Comparison of ENCODE assay signal across 8 mouse cellular contexts in the genomic region with DNA sequence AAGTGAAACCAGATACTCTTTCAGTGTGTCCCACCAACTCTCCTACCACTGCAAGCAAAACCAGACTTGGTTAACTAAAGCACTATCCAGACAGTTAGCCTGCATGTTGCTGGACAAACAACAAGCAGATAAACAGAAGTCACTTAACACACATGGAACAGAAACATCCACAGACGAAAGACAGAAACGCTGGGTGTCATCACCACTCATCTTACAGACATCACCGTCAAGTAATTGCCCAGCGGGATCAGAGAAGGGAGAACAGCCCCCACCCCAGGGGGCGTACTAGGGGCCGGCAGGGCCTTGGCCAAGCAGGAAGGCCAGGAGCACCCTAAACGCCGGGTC. TPM values are rescaled to one million over a fixed set of nuclear protein-coding genes. Genes with fewer than 3 reads are reported as not detected.
DNase-seq lines count a peak whose midpoint lies in the region; ATAC-seq and TF ChIP-seq lines count a peak whose summit lies in the region.

No protein-coding gene starts in this region.

- H3K36me3 ChIP-seq in embryonic facial prominence, embryonic 10.5 days (replicated peaks), result peaks cover 40% of the 10 kb centered on the region
- H3K36me3 ChIP-seq in intestine, embryonic 14.5 days (ENCODE audit: control insufficient read depth, insufficient read depth, low read length), result peaks cover 38% of the 10 kb centered on the region
- peaks cover 36% of the 10 kb centered on the region for H3K36me3 ChIP-seq in neural tube, embryonic 13.5 days

- no peaks in the 10 kb centered on the region for H3K27me3 ChIP-seq in embryonic facial prominence, embryonic 10.5 days (replicated peaks; ENCODE audit: low read depth, poor library complexity, severe bottlenecking)
- no peaks in the 10 kb centered on the region for H3K27me3 ChIP-seq in intestine, embryonic 14.5 days (replicated peaks; ENCODE audit: control insufficient read depth, insufficient read depth, low read length)
- no peaks in the 10 kb centered on the region for H3K27me3 ChIP-seq in neural tube, embryonic 13.5 days

- peak overlapping the region; percentile 83 for H3K9ac ChIP-seq in intestine, embryonic 14.5 days (ENCODE audit: low read length)
- H3K9ac ChIP-seq in neural tube, embryonic 13.5 days, result peak overlapping the region; percentile 84

- H3K27ac ChIP-seq in left cerebral cortex, adult 2 months, result peak overlapping the region; percentile 45
- H3K27ac ChIP-seq in embryonic facial prominence, embryonic 10.5 days (replicated peaks), result peak overlapping the region; percentile 87
- peak overlapping the region; percentile 71 for H3K27ac ChIP-seq in intestine, embryonic 14.5 days (ENCODE audit: low read depth)
- peak overlapping the region; percentile 46; the same call in 1 of the 2 replicates for H3K27ac ChIP-seq in neural tube, embryonic 13.5 days (replicated peaks)

- peak overlapping the region; percentile 63 for H3K4me2 ChIP-seq in intestine, embryonic 14.5 days (ENCODE audit: low read length)
- peak overlapping the region; percentile 70 for H3K4me2 ChIP-seq in neural tube, embryonic 13.5 days

- peaks cover 23% of the 10 kb centered on the region for H3K4me1 ChIP-seq in embryonic facial prominence, embryonic 10.5 days
- peaks cover 17% of the 10 kb centered on the region for H3K4me1 ChIP-seq in intestine, embryonic 14.5 days (replicated peaks; ENCODE audit: control insufficient read depth, insufficient read depth, low read length)
- peaks cover 21% of the 10 kb centered on the region for H3K4me1 ChIP-seq in neural tube, embryonic 13.5 days (replicated peaks)

- peak overlapping the region; percentile 98 for H3K4me3 ChIP-seq in left cerebral cortex, adult 2 months
- peak overlapping the region; percentile 88 for H3K4me3 ChIP-seq in embryonic facial prominence, embryonic 10.5 days
- H3K4me3 ChIP-seq in intestine, embryonic 14.5 days (ENCODE audit: low read depth, low read length), result peak overlapping the region; percentile 96
- peak overlapping the region; percentile 81 for H3K4me3 ChIP-seq in neural tube, embryonic 13.5 days

- WGBS in embryonic facial prominence, embryonic 10.5 days, result 0% methylated on average over 8 of the region's 8 CpGs
- WGBS in intestine, embryonic 14.5 days, result 0% methylated on average over 8 of the region's 8 CpGs
- 0% methylated on average over 8 of the region's 8 CpGs for WGBS in neural tube, embryonic 13.5 days

- TF ChIP-seq CTCF in left cerebral cortex, adult 2 months (IDR thresholded peaks at IDR 0.05), result no peak

- H3K9me3 ChIP-seq in embryonic facial prominence, embryonic 10.5 days, result no peaks in the 10 kb centered on the region
- H3K9me3 ChIP-seq in intestine, embryonic 14.5 days (ENCODE audit: control insufficient read depth, low read length), result peaks cover 4% of the 10 kb centered on the region; the same call in 1 of the 2 replicates
- no peaks in the 10 kb centered on the region for H3K9me3 ChIP-seq in neural tube, embryonic 13.5 days

- no peak for DNase-seq in left cerebral cortex, adult 2 months (ENCODE audit: extremely low spot score in 1 of 2, low spot score in 2 of 2)
- DNase-seq in left cerebral cortex, adult 18-20 months (ENCODE audit: low spot score in 2 of 2), result no peak
- DNase-seq in embryonic facial prominence, embryonic 10.5 days (ENCODE audit: low spot score), result no peak
- DNase-seq in intestine, embryonic 14.5 days (ENCODE audit: low spot score), result no peak
- no peak for DNase-seq in urinary bladder, postnatal 10 days (ENCODE audit: low spot score)
- no peak for DNase-seq in thymus, postnatal 0 days (ENCODE audit: low spot score)
- DNase-seq in layer of hippocampus, postnatal 36 days, result no peak

- intact Hi-C loops in left cerebral cortex, adult 2 months (cut with DNase I), result no loop called here

- no peak for ATAC-seq in intestine, embryonic 14.5 days (replicated peaks; ENCODE audit: low FRiP score, low TSS enrichment, low read depth)
- ATAC-seq in neural tube, embryonic 13.5 days (ENCODE audit: low read depth), result peak; percentile 12; the same call in 1 of the 2 replicates

RNA-seq across cellular contexts. Expression of a gene that starts 0.5 kb away (rescaled TPM):
- total RNA-seq in left cerebral cortex, adult 2 months (2021), result 10 to 100 TPM; 16.8 to 19.7 TPM
- total RNA-seq in left cerebral cortex, adult 18-20 months (2021), result 10 to 100 TPM; 18.9 to 19.0 TPM
- 39.6 and 40.5 TPM in 2 replicates for polyA plus RNA-seq in embryonic facial prominence, embryonic 10.5 days (2016; fragmentation: Nextera tagmentation; extraction: Ambion mirVana)
- polyA plus RNA-seq in intestine, embryonic 14.5 days (2014; fragmentation: Nextera tagmentation; extraction: Ambion mirVana), result 27.7 and 28.6 TPM in 2 replicates
- polyA plus RNA-seq in neural tube, embryonic 13.5 days (2015; fragmentation: Nextera tagmentation; extraction: Ambion mirVana), result 12.4 and 17.7 TPM in 2 replicates
- 23.0 and 25.7 TPM in 2 replicates for polyA plus RNA-seq in thymus, postnatal 0 days (2015; fragmentation: Nextera tagmentation; extraction: Ambion mirVana)
- total RNA-seq in layer of hippocampus, postnatal 36 days (2021), result 10 to 100 TPM; 20.4 to 22.0 TPM

RNA-seq across cellular contexts. Expression of a gene that starts 3.7 kb away (rescaled TPM):
- total RNA-seq in left cerebral cortex, adult 2 months (2021), result 10 to 100 TPM; 35.7 to 41.5 TPM
- total RNA-seq in left cerebral cortex, adult 18-20 months (2021), result 10 to 100 TPM; 36.0 to 39.6 TPM
- polyA plus RNA-seq in embryonic facial prominence, embryonic 10.5 days (2016; fragmentation: Nextera tagmentation; extraction: Ambion mirVana), result 143 and 146 TPM in 2 replicates
- 131 and 133 TPM in 2 replicates for polyA plus RNA-seq in intestine, embryonic 14.5 days (2014; fragmentation: Nextera tagmentation; extraction: Ambion mirVana)
- 111 and 127 TPM in 2 replicates for polyA plus RNA-seq in neural tube, embryonic 13.5 days (2015; fragmentation: Nextera tagmentation; extraction: Ambion mirVana)
- 137 and 139 TPM in 2 replicates for polyA plus RNA-seq in thymus, postnatal 0 days (2015; fragmentation: Nextera tagmentation; extraction: Ambion mirVana)
- total RNA-seq in layer of hippocampus, postnatal 36 days (2021), result 10 to 100 TPM; 32.7 to 38.3 TPM

RNA-seq across cellular contexts. Expression of a gene that starts 31.6 kb away (rescaled TPM):
- total RNA-seq in left cerebral cortex, adult 2 months (2021), result 1 to 10 TPM; 3.6 to 4.2 TPM
- 1 to 10 TPM; 3.8 to 5.4 TPM for total RNA-seq in left cerebral cortex, adult 18-20 months (2021)
- 2.1 and 2.8 TPM in 2 replicates for polyA plus RNA-seq in embryonic facial prominence, embryonic 10.5 days (2016; fragmentation: Nextera tagmentation; extraction: Ambion mirVana)
- polyA plus RNA-seq in intestine, embryonic 14.5 days (2014; fragmentation: Nextera tagmentation; extraction: Ambion mirVana), result 6.6 and 7.3 TPM in 2 replicates
- 1.5 and 2.2 TPM in 2 replicates for polyA plus RNA-seq in neural tube, embryonic 13.5 days (2015; fragmentation: Nextera tagmentation; extraction: Ambion mirVana)
- polyA plus RNA-seq in thymus, postnatal 0 days (2015; fragmentation: Nextera tagmentation; extraction: Ambion mirVana), result 65.3 and 67.3 TPM in 2 replicates
- total RNA-seq in layer of hippocampus, postnatal 36 days (2021), result 1 to 10 TPM; 2.1 TPM

RNA-seq across cellular contexts. Expression of a gene that starts 31.6 kb away (rescaled TPM):
- 1 to 10 TPM; 2.2 to 2.8 TPM for total RNA-seq in left cerebral cortex, adult 2 months (2021)
- 1 to 10 TPM; 2.4 to 3.6 TPM for total RNA-seq in left cerebral cortex, adult 18-20 months (2021)
- polyA plus RNA-seq in embryonic facial prominence, embryonic 10.5 days (2016; fragmentation: Nextera tagmentation; extraction: Ambion mirVana), result 0.54 and 0.58 TPM in 2 replicates
- 6.2 and 8.9 TPM in 2 replicates for polyA plus RNA-seq in intestine, embryonic 14.5 days (2014; fragmentation: Nextera tagmentation; extraction: Ambion mirVana)
- polyA plus RNA-seq in neural tube, embryonic 13.5 days (2015; fragmentation: Nextera tagmentation; extraction: Ambion mirVana), result 0.95 and 0.98 TPM in 2 replicates
- polyA plus RNA-seq in thymus, postnatal 0 days (2015; fragmentation: Nextera tagmentation; extraction: Ambion mirVana), result 12.1 and 12.5 TPM in 2 replicates
- 1 to 10 TPM; 2.2 to 2.3 TPM for total RNA-seq in layer of hippocampus, postnatal 36 days (2021)
